Mouse (Mus musculus): ENCODE results near the gene Klf9. TPM values are rescaled to one million over a fixed set of nuclear protein-coding genes. Genes with fewer than 3 reads are reported as not detected.

Klf9 gene
- polyA plus RNA-seq, 1 experiment from 2014 or later: 3.2 TPM

DNA sequence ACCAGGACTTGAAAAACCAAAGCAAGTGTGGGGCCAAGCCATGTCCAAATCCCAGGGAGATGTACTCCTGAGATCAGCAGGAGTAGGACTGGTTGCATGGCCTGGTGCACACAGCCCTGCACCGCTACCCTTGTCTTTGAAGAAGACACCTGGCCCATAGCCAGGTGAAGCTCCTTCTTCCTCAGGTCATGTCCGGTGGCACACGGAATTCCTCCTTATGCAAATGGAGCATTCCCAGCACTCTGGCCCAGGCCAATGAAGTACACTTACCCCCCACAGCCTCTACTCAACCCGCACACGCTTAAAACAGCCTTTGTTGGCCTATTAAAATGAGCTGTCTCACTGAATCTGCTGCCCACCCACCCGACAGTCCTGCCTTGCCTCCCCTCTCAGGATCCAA lies 50.5 kb downstream of the Klf9 start:
- no peak overlapping the region for H3K27ac ChIP-seq
- no peaks in the 10 kb centered on the region for H3K9me3 ChIP-seq
- no peak overlapping the region for H3K9ac ChIP-seq
- no peak overlapping the region for H3K4me2 ChIP-seq
- H3K36me3 ChIP-seq: peaks cover 9% of the 10 kb centered on the region; the same call in 1 of the 2 replicates
- H3K4me1 ChIP-seq: no peaks in the 10 kb centered on the region
- H3K4me3 ChIP-seq: no peak overlapping the region
- WGBS: 95% methylated on average over 6 of the region's 6 CpGs
- no peak for ATAC-seq (ENCODE audit: insufficient number of reproducible peaks, insufficient read depth, low FRiP score, low TSS enrichment, low read depth)
- H3K27me3 ChIP-seq: no peaks in the 10 kb centered on the region

DNA sequence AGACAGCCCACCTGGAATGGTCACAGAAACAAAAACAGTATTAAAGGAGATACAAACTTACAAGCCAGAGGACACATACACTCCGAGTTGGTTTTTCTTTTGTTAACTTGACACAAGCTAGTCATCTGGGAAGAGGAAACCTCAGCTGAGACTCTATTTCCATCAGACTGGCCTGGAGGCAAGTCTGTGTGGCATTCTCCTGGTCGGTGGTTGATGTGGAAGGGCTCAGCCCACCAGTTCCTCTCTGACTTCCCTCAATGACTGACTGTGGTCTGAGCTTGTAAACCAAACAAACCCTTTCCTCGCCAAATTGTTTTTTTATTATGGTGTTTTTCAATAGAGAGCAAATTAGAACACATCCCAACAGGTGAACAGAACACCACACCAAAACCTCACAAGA lies 52.0 kb downstream of the Klf9 start:
- no peak for ATAC-seq (ENCODE audit: insufficient number of reproducible peaks, insufficient read depth, low FRiP score, low TSS enrichment, low read depth)
- Histone ChIP-seq H3K27me3 (no peaks in the 10 kb centered on the region), H3K9me3 (no peaks in the 10 kb centered on the region), H3K27ac (no peak overlapping the region), H3K9ac (no peak overlapping the region), H3K4me2 (no peak overlapping the region), H3K4me3 (no peak overlapping the region), H3K36me3 (peaks cover 13% of the 10 kb centered on the region; the same call in 1 of the 2 replicates), H3K4me1 (no peaks in the 10 kb centered on the region)
- WGBS: 54% methylated on average over 3 of the region's 3 CpGs

DNA sequence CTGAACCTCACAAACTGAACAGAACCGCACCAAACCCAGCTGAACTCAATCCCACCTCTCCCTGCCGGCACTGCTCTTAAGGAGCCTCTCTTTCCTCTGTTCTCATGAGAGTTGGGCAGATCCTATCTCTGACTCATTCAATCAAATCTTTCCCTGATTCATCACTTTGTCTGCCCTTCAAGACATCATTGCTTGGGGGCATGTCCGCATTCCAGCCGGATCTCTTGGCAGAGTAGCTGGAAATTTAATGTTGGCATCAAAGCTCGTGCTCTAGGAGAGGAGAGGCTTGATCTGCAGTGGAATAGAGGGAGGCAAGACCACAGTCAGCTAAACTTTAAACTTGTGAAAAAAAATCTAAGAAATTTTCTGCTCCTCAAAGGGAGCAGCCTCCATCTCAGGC lies 61.1 kb downstream of the Klf9 start:
- Histone ChIP-seq H3K9ac (no peak overlapping the region), H3K4me3 (no peak overlapping the region), H3K9me3 (peaks cover 10% of the 10 kb centered on the region; the same call in 1 of the 2 replicates), H3K27ac (no peak overlapping the region), H3K27me3 (no peaks in the 10 kb centered on the region), H3K4me1 (no peaks in the 10 kb centered on the region), H3K4me2 (no peak overlapping the region), H3K36me3 (peaks cover 58% of the 10 kb centered on the region)
- 94% methylated on average over 5 of the region's 5 CpGs for WGBS
- no peak for ATAC-seq (ENCODE audit: insufficient number of reproducible peaks, insufficient read depth, low FRiP score, low TSS enrichment, low read depth)

DNA sequence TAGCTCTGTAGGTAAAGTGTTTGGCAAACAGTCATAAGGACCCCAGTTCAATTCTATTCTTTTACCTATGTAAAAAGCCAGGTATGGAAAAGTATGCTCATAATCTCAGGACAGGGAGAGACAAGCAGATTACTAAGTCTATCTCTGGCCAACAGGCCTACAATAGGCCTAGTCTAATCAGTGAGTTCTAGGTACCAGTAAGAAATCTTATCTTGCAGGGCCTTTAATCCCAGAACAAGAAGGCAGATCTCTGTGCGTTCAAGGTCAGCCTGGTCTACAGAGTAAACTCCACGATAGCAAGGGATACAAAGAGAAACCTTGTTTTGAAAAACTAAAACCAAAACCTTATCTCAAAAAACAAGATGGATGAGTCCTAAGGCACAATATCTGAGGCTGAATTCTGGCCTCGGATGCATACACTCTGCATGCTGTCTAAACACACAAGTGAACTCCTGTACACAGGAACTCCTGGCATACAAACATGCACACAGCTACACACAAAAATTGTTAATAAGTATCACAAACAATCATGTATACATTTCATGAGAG lies 62.6 kb downstream of the Klf9 start:
- Histone ChIP-seq H3K27me3 (no peaks in the 10 kb centered on the region), H3K4me2 (no peak overlapping the region), H3K36me3 (peaks cover 54% of the 10 kb centered on the region), H3K9ac (no peak overlapping the region), H3K27ac (no peak overlapping the region), H3K4me3 (no peak overlapping the region), H3K4me1 (no peaks in the 10 kb centered on the region), H3K9me3 (peaks cover 10% of the 10 kb centered on the region; the same call in 1 of the 2 replicates)
- ATAC-seq (ENCODE audit: insufficient number of reproducible peaks, insufficient read depth, low FRiP score, low TSS enrichment, low read depth): no peak
- WGBS: 96% methylated on average over 3 of the region's 3 CpGs

DNA sequence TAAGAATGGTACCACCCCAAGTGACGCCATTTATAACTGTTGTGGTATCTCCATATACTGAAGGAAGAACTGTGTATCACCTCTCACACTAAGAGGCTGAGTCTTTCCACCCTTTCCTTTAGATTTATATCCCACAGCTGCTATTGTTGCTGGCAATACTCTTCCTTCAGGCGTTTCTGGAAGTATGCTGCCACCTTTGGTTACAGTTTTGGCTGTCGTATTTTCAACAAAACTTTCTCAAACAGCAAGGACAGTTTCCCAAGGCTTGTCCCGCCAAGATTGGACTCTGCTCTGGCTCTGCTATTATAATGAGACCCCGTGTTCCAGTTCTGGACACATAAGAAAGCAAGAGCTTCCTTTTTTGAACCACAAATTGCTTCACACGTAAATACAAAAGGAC lies 70.3 kb downstream of the Klf9 start:
- Histone ChIP-seq H3K9me3 (no peaks in the 10 kb centered on the region), H3K36me3 (peaks cover 56% of the 10 kb centered on the region), H3K9ac (no peak overlapping the region), H3K27me3 (no peaks in the 10 kb centered on the region), H3K4me3 (no peak overlapping the region), H3K4me2 (no peak overlapping the region), H3K4me1 (no peaks in the 10 kb centered on the region), H3K27ac (no peak overlapping the region)
- WGBS: 83% methylated on average over 6 of the region's 6 CpGs
- ATAC-seq (ENCODE audit: insufficient number of reproducible peaks, insufficient read depth, low FRiP score, low TSS enrichment, low read depth): no peak

DNA sequence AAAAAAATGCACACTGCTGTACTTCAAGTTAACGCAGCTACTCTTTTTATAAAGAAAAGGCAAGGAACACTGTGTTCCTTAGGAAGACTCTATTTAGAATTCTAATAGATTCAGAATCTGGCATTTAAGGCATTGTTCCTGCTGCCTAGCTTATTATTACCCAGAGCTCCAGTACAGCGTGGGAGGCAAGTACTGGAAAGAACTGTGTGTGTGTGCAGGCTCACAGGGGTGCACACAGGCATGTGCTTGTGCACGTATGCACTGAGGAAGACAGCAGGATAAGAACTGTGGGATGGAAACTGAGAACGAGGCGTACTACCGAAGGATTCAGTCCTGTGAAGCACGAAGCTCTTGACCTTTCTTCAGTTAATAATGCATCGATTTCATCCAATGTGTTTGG lies 73.3 kb downstream of the Klf9 start:
- Histone ChIP-seq H3K27ac (no peak overlapping the region), H3K4me1 (no peaks in the 10 kb centered on the region), H3K4me3 (no peak overlapping the region), H3K27me3 (no peaks in the 10 kb centered on the region), H3K36me3 (peaks cover 63% of the 10 kb centered on the region), H3K4me2 (no peak overlapping the region), H3K9me3 (no peaks in the 10 kb centered on the region), H3K9ac (no peak overlapping the region)
- no peak for ATAC-seq (ENCODE audit: insufficient number of reproducible peaks, insufficient read depth, low FRiP score, low TSS enrichment, low read depth)
- WGBS: 94% methylated on average over 8 of the region's 8 CpGs

MicroRNAs encoded within 50 kb of the gene (microRNA counts, 519-probe panel; counts per million panel counts)
- 236 counts per million, percentile 44 among the panel's probes with 10 or more counts for microRNA mmu-miR-1192

Small RNA genes lying within 50 kb of the gene (microRNA-seq; reads per million reads assigned to microRNA genes)
- not detected for gene Mir1192

Other genes with a start within 250 kb of the Klf9 start
- 42.2 and 44.9 TPM in 2 replicates for gene Smc5, start 132.7 kb downstream of the Klf9 start, polyA plus RNA-seq (2015; fragmentation: Nextera tagmentation; extraction: Ambion mirVana)